22 mouse cellular contexts compared by ENCODE assay signal in genomic region chr6:99674482-99674881, GRCm38 (mm10). TPM values are rescaled to one million over a fixed set of nuclear protein-coding genes. Genes with fewer than 3 reads are reported as not detected.
"Had no signal": no experiment of that assay in that cellular context is flagged by ENCODE, and none has a peak within 500 bp of the region (broad histone marks: within the 10 kb centered on the region; RNA-seq: fewer than 3 reads in every experiment).

No protein-coding gene starts in this region.

- H3K27me3 ChIP-seq: liver, embryonic 13.5 days; stomach, embryonic 15.5 days had no signal

- ATAC-seq: intestine, postnatal 0 days had no signal

- H3K4me1 ChIP-seq: liver, embryonic 13.5 days; stomach, embryonic 15.5 days had no signal

- H3K4me2 ChIP-seq: liver, embryonic 13.5 days; neural tube, embryonic 13.5 days; stomach, embryonic 15.5 days had no signal

- H3K36me3 ChIP-seq: liver, embryonic 13.5 days; neural tube, embryonic 13.5 days; stomach, embryonic 15.5 days had no signal

- H3K27ac ChIP-seq: kidney, postnatal 0 days; liver, embryonic 13.5 days; neural tube, embryonic 13.5 days; stomach, embryonic 15.5 days had no signal

- H3K9ac ChIP-seq: liver, embryonic 13.5 days; neural tube, embryonic 13.5 days; stomach, embryonic 15.5 days had no signal

- H3K9me3 ChIP-seq: liver, embryonic 13.5 days; neural tube, embryonic 13.5 days; stomach, embryonic 15.5 days had no signal

- DNase-seq: kidney, adult 2 months; kidney, postnatal 25 days; liver, embryonic 13.5 days; lung, adult 2 months; lung, postnatal 14 days; lung, postnatal 4 days; retina, postnatal 1 day; right cerebral cortex, postnatal 25 days; spleen, adult 18-20 months; thymus, postnatal 25 days had no signal

- H3K4me3 ChIP-seq: liver, embryonic 13.5 days; myocyte; neural tube, embryonic 13.5 days; stomach, embryonic 15.5 days had no signal

RNA-seq across cellular contexts. Expression of gene Gpr27, which starts 18.0 kb away (rescaled TPM):
- total RNA-seq: megakaryocyte-erythroid progenitor cell, adult 5-6 weeks; monocyte, adult 5-6 weeks; neutrophil, adult 5-6 weeks had no signal
- polyA plus RNA-seq: myocyte had no signal

RNA-seq across cellular contexts. Expression of gene Prok2, which starts 51.7 kb away (rescaled TPM):
- total RNA-seq: liver, adult 2 months; megakaryocyte progenitor cell, adult 5-6 weeks; megakaryocyte-erythroid progenitor cell, adult 5-6 weeks; monocyte, adult 5-6 weeks had no signal
- polyA plus RNA-seq: intestine, postnatal 0 days; kidney, embryonic 14.5 days; large intestine, adult 2 months; liver, adult 2 months; liver, embryonic 13.5 days; lung, adult 2 months; myocyte; neural tube, embryonic 13.5 days had no signal
